Mouse (Mus musculus) megakaryocyte, embryonic 14.5 days (primary cell): ENCODE measurements around the gene Sult5a1.

Source experiments
- FLI1 ChIP-seq: IDR thresholded peaks from 2 replicates; pipeline ENCODE4 v1.6.1; 2012; ENCODE audit warnings: low read length, inconsistent platforms, mixed read lengths
- GATA1 ChIP-seq: IDR thresholded peaks from 3 replicates; pipeline ENCODE4 v1.6.1; 2012; ENCODE audit warnings: mixed read lengths, low read length, inconsistent platforms, borderline replicate concordance

DNA sequence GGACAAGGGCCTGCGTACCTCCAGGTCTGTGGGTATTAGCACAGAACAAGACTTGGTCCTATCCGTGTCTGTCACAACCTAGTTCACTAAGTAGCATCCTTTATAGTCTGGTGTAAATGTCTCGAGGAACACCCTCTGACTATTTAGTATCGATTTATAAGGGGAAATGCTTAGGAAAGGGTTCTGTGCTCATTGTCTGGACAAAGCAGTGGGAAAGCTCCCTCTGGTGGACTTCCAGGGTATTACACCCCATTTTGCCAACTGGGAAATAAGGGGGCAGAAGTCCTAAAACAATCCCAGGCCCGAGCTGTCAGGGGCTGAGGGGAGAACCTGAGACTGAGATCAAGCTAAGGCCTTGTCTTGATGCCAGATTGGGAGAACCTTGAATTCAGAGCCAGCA, 44.2 kb upstream of the Sult5a1 start:
- TF ChIP-seq GATA1 (no peak), FLI1 (no peak)
